Mouse (Mus musculus) hindbrain, embryonic 15.5 days (tissue): ENCODE measurements at regions not wholly inside any gene's neighbourhood (a gene's known extent, or its start where the extent isn't known, plus 50 kb on each side); places are given as distances from the start of the nearest gene placed in this dataset.

Experiments used
- ATAC-seq: fragments of 200-750 bp; cut with Nextera tagmentation; 2 replicates; pipeline ENCODE4 v1.8.0; 2017; ENCODE audit warnings: low read depth, moderate number of reproducible peaks, moderate TSS enrichment; ENCODE audit not compliant: low FRiP score
- H3K27ac ChIP-seq: fragments of 300-500 bp; sonication (generic); replicated peaks from 2 replicates; pipeline ENCODE4 v1.5.1; 2015; ENCODE audit warnings: mild to moderate bottlenecking, inconsistent platforms
- H3K27me3 ChIP-seq: fragments of 300-500 bp; sonication (generic); 2 replicates; pipeline ENCODE4 v1.6.1; 2015; ENCODE audit warnings: control low read depth, inconsistent platforms
- H3K36me3 ChIP-seq: fragments of 300-500 bp; sonication (generic); 2 replicates; pipeline ENCODE4 v1.6.1; 2015; ENCODE audit warnings: control low read depth, inconsistent platforms
- H3K4me1 ChIP-seq: fragments of 300-500 bp; sonication (generic); replicated peaks from 2 replicates; pipeline ENCODE4 v1.6.1; 2015; ENCODE audit warnings: control low read depth, inconsistent platforms
- H3K4me2 ChIP-seq: fragments of 300-500 bp; sonication (generic); 2 replicates; pipeline ENCODE4 v1.6.1; 2015; ENCODE audit warnings: moderate library complexity, mild to moderate bottlenecking, inconsistent platforms
- H3K4me3 ChIP-seq: fragments of 300-500 bp; sonication (generic); 2 replicates; pipeline ENCODE4 v1.5.1; 2015; ENCODE audit warnings: mild to moderate bottlenecking, inconsistent platforms
- H3K9ac ChIP-seq: fragments of 300-500 bp; sonication (generic); 2 replicates; pipeline ENCODE4 v1.6.1; 2015; ENCODE audit warnings: inconsistent platforms
- H3K9me3 ChIP-seq: fragments of 300-500 bp; sonication (generic); 2 replicates; pipeline ENCODE4 v1.6.1; 2016; ENCODE audit warnings: control low read depth, inconsistent platforms
- WGBS: fragments of 180-500 bp; shearing (Covaris S2); methylation state at CpG from one replicate; pipeline ENCODE4 v1.1.7; 2015; 5-methylcytosine and 5-hydroxymethylcytosine counted together

DNA sequence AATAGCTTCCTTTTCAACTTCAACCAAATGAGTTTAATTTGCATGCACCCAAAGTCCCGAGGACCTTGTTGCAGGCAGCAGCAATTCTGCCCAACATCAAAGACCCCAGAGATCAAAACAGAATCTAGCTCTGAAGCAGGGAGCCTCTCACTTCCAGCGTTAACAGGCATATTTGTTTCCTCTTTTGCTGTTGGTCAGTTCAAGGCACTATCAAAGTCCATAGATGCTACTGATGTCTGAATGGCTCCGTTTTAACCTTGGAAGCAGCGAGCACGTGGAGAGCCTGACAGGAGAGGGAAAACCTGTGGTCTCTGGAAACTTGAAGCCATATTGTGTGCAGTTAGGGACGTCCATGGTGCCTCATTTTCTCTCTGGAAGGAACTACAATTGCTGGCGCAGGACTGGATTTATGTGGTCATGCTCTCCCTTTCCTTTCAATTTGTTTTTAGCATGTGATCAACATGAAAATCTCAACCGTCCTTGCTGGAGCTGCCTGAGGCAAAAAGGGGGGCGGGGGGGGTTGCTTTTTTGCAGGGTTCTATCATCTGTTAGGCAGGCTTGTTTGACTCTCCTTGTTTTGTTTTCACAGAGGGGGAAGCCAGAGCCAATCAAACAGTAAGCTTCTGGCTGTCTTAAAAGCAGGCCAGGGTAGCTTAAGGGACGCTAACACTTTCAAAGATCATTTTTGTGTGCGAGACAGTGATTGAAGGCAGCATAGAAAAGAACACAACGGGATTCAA, 338.4 kb downstream of the Btg1 start:
- 12% methylated on average over 12 of the region's 12 CpGs for WGBS
- Histone ChIP-seq H3K4me1 (peaks cover 20% of the 10 kb centered on the region), H3K27ac (peak overlapping the region; percentile 76), H3K4me2 (peak overlapping the region; percentile 51), H3K36me3 (no peaks in the 10 kb centered on the region), H3K27me3 (no peaks in the 10 kb centered on the region), H3K9me3 (no peaks in the 10 kb centered on the region), H3K9ac (no peak overlapping the region), H3K4me3 (peak overlapping the region; percentile 10; the same call in 1 of the 2 replicates)
- ATAC-seq, result peak; percentile 85

DNA sequence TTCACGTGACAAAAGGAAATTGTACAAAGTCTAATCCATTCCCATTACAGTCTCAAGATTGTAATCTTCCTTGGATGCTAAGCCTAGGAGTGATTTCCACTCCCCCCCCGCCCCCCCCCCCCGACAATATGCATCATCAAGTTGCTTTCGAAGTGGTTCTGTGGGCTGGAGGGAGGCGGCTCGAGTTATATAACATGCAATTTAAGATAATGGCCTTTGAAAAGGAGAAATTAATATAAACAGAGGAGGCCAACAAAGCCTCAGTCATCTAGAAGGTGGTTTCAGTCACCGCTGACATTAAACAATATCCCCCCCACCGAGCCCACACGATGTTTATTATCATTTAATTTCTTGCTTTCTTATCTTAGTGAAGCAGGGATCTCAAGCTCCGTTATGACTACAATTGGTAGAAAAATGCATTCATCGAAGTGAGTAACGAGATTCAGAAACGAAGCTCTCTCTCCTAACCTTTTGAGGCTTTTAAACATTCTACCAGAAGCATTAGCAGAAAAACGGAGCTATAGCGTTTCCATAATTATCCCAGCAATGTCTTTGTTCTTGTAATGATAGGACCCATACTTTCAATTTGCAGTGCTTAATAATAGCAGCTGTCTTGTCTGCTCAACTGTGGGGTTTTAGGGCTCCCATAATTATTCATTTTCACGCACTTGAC, 339.1 kb downstream of the Btg1 start:
- Histone ChIP-seq H3K27ac (peak overlapping the region; percentile 76), H3K4me3 (peak overlapping the region; percentile 10; the same call in 1 of the 2 replicates), H3K36me3 (no peaks in the 10 kb centered on the region), H3K27me3 (no peaks in the 10 kb centered on the region), H3K4me1 (peaks cover 20% of the 10 kb centered on the region), H3K4me2 (peak overlapping the region; percentile 51), H3K9me3 (no peaks in the 10 kb centered on the region), H3K9ac (no peak overlapping the region; the same call in 1 of the 2 replicates)
- 6% methylated on average over 16 of the region's 16 CpGs for WGBS
- ATAC-seq, result peak; percentile 65; the same call in 1 of the 2 replicates

DNA sequence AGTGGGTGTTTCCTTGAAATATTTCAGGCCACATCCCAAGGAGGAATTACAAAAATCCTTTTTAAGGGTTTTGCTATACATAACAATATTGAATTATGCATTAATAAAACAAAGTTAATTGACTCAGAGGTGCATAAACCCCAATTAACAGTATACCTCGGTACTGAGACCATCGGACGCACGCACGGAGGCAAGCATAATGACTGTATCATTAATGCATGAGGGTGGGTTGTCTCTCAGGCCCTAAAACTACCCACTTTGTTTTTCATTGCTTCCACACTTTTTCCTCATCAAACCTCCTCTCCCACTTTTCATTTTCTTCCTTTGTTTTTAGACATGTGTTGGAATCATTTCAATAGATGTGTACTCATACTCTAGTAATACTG, 339.6 kb downstream of the Btg1 start:
- no peak overlapping the region; the same call in 1 of the 2 replicates for H3K9ac ChIP-seq
- no peak for ATAC-seq
- peaks cover 20% of the 10 kb centered on the region for H3K4me1 ChIP-seq
- no peak overlapping the region for H3K4me3 ChIP-seq
- H3K36me3 ChIP-seq, result no peaks in the 10 kb centered on the region
- H3K4me2 ChIP-seq, result peak overlapping the region; percentile 51
- 35% methylated on average over 5 of the region's 5 CpGs for WGBS
- H3K27me3 ChIP-seq, result no peaks in the 10 kb centered on the region
- peak overlapping the region; percentile 76; the same call in 1 of the 2 replicates for H3K27ac ChIP-seq
- no peaks in the 10 kb centered on the region for H3K9me3 ChIP-seq

DNA sequence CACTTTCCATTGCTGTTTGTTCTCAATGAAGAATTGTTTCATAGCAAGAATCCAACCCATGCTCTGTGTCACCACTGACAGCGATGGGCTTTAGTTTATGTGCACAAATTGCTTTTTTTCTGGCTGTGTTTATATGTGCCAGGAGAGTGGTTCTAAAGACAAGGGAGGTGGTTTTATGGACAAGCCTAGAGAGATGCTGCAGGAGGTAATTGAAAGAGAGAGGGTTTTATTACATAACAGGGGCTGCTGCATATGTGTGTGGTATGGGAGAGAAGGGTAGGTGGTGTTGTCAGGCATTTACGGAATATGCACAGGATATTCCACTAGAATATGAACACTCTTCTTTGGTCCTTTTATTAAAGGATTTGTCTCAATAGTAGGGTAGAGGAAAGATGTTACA, 340.2 kb downstream of the Btg1 start:
- Histone ChIP-seq H3K36me3 (no peaks in the 10 kb centered on the region), H3K9ac (no peak overlapping the region), H3K27ac (peak overlapping the region; percentile 34; the same call in 1 of the 2 replicates), H3K4me1 (peaks cover 20% of the 10 kb centered on the region), H3K9me3 (no peaks in the 10 kb centered on the region), H3K4me3 (no peak overlapping the region), H3K4me2 (no peak overlapping the region), H3K27me3 (no peaks in the 10 kb centered on the region)
- ATAC-seq, result no peak
- WGBS, result 61% methylated on average over 2 of the region's 2 CpGs

DNA sequence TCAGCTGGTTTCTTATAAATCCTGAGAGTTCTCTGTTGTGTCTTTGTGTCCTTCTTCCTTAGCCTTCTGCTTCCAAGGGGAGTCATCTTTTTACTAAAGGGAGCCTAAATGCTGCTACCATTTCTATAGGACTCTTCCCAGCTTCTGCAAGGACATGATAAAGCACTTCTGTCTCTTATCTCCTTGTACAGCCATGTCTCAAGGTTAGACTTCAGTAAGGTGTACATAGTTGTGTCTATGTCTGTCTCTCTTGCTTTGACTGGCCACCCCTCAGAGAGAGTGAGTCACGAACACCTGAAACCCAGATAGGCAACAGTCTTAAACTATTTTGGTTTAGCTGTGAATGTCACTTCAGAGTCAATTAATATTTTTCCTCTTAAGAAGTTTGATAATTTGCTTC, 353.0 kb downstream of the Btg1 start:
- WGBS, result 84% methylated on average over 1 of the region's 1 CpGs
- Histone ChIP-seq H3K4me1 (no peaks in the 10 kb centered on the region), H3K4me3 (no peak overlapping the region), H3K9ac (no peak overlapping the region), H3K4me2 (no peak overlapping the region), H3K36me3 (no peaks in the 10 kb centered on the region), H3K27ac (no peak overlapping the region), H3K9me3 (no peaks in the 10 kb centered on the region), H3K27me3 (no peaks in the 10 kb centered on the region)
- ATAC-seq, result no peak

DNA sequence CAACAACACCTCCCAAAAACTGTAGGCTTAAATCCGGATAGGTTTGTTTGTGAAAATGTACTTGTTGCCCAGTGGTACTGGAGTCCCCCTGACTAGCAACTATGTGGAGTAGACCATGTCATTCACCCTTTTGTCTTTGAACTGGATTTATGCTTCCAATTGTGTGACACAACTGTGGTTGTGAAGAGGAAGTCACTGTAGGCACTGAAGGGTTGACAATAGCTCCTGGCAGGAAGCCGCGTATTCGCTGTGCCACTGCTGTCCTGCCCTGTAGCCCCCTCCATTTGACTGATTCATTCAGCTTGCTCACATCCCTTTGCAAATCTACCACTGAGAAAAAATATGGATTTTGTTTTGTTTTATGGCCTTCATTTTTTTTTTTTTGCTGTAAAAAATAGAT, 353.9 kb downstream of the Btg1 start:
- peak; percentile 42; the same call in 1 of the 2 replicates for ATAC-seq
- no peaks in the 10 kb centered on the region for H3K4me1 ChIP-seq
- no peaks in the 10 kb centered on the region for H3K36me3 ChIP-seq
- 37% methylated on average over 4 of the region's 4 CpGs for WGBS
- no peaks in the 10 kb centered on the region for H3K9me3 ChIP-seq
- no peaks in the 10 kb centered on the region for H3K27me3 ChIP-seq
- no peak overlapping the region for H3K27ac ChIP-seq
- no peak overlapping the region for H3K9ac ChIP-seq
- no peak overlapping the region for H3K4me2 ChIP-seq
- H3K4me3 ChIP-seq, result no peak overlapping the region

DNA sequence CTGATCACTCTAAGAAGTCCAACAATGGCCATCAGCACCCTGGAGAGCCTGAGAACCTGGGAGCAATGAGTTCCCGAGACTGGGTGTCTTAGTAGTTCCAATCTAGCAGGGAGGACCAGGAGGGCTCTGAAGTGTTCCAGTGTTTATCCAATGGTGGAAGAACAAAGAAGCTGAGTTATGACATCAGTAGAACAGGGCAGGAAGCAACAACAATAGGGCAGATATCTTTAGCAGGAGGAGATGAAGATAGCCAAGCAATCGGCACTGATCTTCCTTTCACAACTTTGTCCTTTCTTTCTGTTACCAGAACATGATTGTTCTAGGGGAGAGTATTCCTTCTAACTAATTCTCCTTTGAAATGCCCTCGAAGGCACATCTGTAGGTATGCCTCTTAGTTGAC, 355.0 kb downstream of the Btg1 start:
- no peak overlapping the region for H3K27ac ChIP-seq
- no peak overlapping the region for H3K4me3 ChIP-seq
- no peaks in the 10 kb centered on the region for H3K36me3 ChIP-seq
- 75% methylated on average over 3 of the region's 3 CpGs for WGBS
- no peak for ATAC-seq
- H3K4me2 ChIP-seq, result no peak overlapping the region
- H3K4me1 ChIP-seq, result no peaks in the 10 kb centered on the region
- H3K9me3 ChIP-seq, result no peaks in the 10 kb centered on the region
- H3K9ac ChIP-seq, result no peak overlapping the region
- H3K27me3 ChIP-seq, result no peaks in the 10 kb centered on the region

DNA sequence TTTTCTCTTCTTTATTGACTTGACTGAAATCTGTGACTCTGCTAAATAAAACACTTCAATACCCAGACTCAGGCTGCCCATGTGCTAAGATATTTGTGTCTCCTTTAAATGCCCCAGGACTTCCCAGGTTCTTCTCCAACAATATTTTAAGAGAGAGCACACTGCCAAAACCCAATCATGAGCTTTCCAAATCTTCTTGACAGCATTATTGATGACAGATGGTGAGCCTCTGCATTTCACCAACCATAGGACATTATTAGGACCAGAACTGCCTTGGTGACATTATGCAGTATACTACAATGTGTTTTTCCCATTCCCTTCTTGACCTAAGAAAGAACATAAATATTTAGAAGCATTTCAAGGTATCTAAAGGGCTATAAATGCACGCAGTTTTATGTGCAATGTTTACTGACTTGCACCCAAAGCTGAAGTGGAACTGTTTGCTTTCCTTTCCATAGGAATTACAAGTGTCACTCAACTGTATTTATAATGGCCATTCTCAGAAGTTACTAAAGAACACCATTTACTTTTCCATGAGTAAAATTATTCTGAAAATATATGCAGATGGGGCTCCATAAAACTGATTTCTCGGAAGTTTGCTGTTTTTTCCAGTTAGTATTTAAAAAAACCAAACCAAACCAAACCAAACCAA, 357.6 kb downstream of the Btg1 start:
- H3K4me3 ChIP-seq, result no peak overlapping the region
- H3K4me2 ChIP-seq, result no peak overlapping the region
- H3K27me3 ChIP-seq, result no peaks in the 10 kb centered on the region
- 82% methylated on average over 2 of the region's 2 CpGs for WGBS
- no peak overlapping the region for H3K9ac ChIP-seq
- no peak for ATAC-seq
- H3K9me3 ChIP-seq, result no peaks in the 10 kb centered on the region
- H3K4me1 ChIP-seq, result no peaks in the 10 kb centered on the region
- H3K36me3 ChIP-seq, result no peaks in the 10 kb centered on the region
- no peak overlapping the region for H3K27ac ChIP-seq

DNA sequence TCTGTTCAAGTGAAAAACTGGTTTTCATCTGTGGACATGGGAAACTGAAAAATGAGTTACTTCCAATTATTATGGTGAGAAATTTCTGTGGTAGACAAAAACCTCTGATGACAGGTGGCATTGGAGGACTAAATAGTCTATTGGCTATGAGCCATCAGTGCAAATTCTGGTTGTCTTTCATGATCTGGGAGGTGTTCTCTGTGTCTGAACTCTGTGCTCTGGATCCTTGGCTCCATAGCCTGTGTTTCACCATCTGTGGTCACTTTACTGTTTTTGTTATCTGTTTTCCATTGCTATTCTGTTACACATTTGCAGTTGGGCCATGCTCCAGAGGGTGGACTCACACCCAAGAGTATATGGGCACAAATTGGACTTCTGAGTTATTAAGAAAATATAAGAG, 359.9 kb downstream of the Btg1 start:
- H3K4me1 ChIP-seq, result peaks cover 10% of the 10 kb centered on the region
- H3K4me2 ChIP-seq, result no peak overlapping the region
- ATAC-seq, result no peak
- no peak overlapping the region for H3K9ac ChIP-seq
- H3K4me3 ChIP-seq, result no peak overlapping the region
- H3K27ac ChIP-seq, result no peak overlapping the region
- H3K36me3 ChIP-seq, result no peaks in the 10 kb centered on the region
- no peaks in the 10 kb centered on the region for H3K9me3 ChIP-seq
- no peaks in the 10 kb centered on the region for H3K27me3 ChIP-seq

DNA sequence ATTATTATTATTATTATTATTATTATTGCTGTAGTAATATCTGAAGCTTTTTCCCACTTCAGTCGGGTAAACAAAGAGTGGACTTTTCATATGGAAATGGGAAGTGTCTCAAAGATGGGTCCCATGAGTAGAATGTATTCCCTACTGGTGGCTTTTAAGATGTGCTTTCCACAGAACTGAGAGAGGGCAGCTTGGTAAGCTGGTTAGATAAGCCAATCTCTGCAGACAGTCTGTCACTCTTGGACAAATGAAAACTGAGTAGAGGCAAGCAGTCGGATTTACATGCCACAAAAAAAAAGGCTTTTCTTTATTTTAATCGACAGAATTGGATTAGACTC, 363.7 kb downstream of the Btg1 start:
- Histone ChIP-seq H3K4me3 (no peak overlapping the region), H3K4me1 (peaks cover 10% of the 10 kb centered on the region), H3K27ac (0 out of 2 replicates have a peak overlapping the region, but pooled peaks have one; percentile 48), H3K27me3 (no peaks in the 10 kb centered on the region), H3K4me2 (no peak overlapping the region), H3K9me3 (no peaks in the 10 kb centered on the region), H3K36me3 (no peaks in the 10 kb centered on the region), H3K9ac (no peak overlapping the region)
- WGBS, result 13% methylated on average over 3 of the region's 3 CpGs
- peak; percentile 46; the same call in 1 of the 2 replicates for ATAC-seq

DNA sequence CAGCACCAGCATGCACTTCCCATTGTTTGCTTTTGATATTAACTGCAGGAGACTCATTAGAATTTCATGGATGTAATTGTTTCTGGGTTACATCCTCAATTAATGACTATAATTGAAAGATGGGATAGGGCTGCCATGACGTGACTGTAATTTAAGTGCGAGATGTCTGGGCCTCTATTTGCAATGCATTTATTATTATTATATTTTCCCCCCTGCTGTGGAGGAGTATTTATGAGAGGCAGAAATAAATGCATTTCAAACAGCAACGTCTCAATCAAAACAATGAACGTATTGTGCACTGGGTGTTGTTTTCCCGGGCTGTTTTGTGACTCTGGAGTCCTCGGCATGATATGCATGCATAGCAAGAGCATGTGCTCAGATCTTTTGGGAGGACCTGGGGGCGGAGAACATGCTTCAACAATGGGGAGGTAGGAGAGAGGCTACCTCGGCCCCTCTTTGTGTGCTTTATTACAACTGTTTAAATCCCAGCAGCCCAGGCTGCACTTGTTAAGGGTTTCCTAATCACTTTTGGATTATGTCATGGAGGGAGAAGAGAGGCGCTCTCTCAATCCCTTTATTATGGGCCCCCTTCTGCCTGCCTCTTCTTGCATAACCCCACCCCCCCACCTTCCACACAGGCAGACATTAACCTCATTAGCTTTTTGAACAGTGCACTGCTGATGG, 364.2 kb downstream of the Btg1 start:
- ATAC-seq, result peak; percentile 83
- Histone ChIP-seq H3K27me3 (no peaks in the 10 kb centered on the region), H3K9ac (no peak overlapping the region), H3K4me3 (no peak overlapping the region), H3K4me1 (peaks cover 10% of the 10 kb centered on the region), H3K27ac (peak overlapping the region; percentile 65), H3K9me3 (no peaks in the 10 kb centered on the region), H3K4me2 (peak overlapping the region; percentile 22; the same call in 1 of the 2 replicates), H3K36me3 (no peaks in the 10 kb centered on the region)
- 15% methylated on average over 9 of the region's 9 CpGs for WGBS

DNA sequence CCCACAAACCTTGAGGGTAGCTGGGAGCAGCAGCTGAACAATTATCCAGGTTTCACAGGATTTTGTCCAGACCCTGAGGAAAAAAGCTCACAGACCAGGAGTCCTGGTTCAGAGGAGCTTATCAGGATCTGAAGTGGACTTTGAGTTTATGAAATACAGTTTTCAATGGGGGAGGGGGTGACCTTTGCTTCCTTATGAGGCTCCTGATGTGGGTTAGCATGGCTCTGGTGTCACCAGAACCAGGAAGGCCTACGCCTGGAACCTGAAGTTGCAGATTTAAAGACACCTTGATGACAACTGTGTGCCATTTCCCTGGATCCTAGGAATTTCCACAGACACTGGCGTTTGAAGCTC, 364.7 kb downstream of the Btg1 start:
- no peak overlapping the region for H3K4me2 ChIP-seq
- no peak overlapping the region for H3K4me3 ChIP-seq
- H3K36me3 ChIP-seq, result no peaks in the 10 kb centered on the region
- 0 out of 2 replicates have a peak, but pooled peaks have one; percentile 21 for ATAC-seq
- H3K9ac ChIP-seq, result no peak overlapping the region
- H3K27me3 ChIP-seq, result no peaks in the 10 kb centered on the region
- H3K9me3 ChIP-seq, result no peaks in the 10 kb centered on the region
- H3K4me1 ChIP-seq, result peaks cover 10% of the 10 kb centered on the region
- 74% methylated on average over 2 of the region's 2 CpGs for WGBS
- H3K27ac ChIP-seq, result peak overlapping the region; percentile 65
